Mouse (Mus musculus): ENCODE measurements at regions not wholly inside any gene's neighbourhood (a gene's known extent, or its start where the extent isn't known, plus 50 kb on each side); places are given as distances from the start of the nearest gene placed in this dataset.

DNA sequence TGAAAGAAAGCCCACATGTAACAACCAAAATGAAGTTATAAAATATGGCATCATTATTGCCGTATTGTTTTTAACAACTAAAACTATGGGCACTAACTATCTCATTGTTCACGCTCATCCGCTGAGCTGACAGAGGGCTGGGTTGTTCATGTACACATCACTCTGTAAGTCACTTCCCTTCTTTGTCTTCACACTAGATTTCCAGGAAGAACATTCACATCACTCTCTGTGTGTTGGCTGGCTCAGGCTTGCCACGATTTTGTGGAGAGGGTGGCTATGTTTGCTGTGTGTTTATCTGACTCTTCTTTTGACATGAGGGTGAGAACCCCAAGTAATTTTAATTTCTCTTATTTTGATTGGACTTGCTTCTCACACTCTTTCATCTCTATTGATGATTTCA is 221.9 kb upstream of the N6amt1 start:
- Histone ChIP-seq H3K4me3 (no peak overlapping the region), H3K9ac (no peak overlapping the region), H3K36me3 (no peaks in the 10 kb centered on the region), H3K9me3 (replicated peaks) (no peaks in the 10 kb centered on the region), H3K4me1 (replicated peaks) (peaks cover 3% of the 10 kb centered on the region; the same call in 1 of the 2 replicates), H3K4me2 (no peak overlapping the region), H3K27ac (no peak overlapping the region), H3K27me3 (no peaks in the 10 kb centered on the region)
- ATAC-seq (replicated peaks; ENCODE audit: insufficient number of reproducible peaks, insufficient read depth, low FRiP score, low read depth): no peak
- 68% methylated on average over 4 of the region's 4 CpGs for WGBS

DNA sequence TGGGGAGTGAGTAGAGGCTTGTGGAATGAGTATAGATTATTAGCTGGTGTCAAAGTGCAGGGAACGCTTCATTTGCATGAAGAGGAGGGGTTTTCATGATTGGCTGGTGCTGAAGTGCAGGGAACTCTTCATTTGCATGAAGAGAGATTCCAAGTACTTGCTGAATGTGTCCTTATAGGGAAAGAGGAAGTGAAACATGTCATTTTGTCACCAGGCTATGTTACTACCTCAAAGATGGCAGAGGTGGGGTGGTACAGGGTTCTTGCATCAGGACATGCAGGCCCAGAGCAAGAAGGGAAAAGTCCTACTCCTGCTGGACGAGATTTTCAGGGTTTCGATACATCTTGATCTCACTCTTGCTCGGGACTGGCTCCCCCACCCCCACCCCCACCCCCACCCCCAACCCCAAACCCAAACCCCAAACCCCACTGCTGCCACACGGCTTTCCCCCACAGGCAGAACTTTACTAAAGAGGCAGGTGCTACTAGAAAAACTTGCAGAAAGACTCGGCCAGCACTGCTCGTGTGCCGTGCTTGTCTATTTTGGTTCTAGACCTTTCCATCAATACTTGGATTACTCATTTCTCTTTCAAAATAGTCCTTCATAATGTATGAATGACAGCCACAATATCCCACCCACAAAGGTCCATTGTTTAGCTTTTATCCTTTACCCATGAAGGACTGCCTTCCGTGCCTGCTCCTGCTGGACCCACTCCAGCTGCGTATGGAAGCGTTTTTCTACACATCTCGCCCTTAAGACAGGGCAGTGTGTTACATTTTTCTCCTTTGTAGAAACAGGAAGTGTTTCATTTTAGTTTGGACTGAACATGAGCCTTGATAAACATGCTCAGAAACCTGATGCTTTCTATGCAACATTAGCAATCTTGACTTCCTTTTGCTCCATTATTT is 223.0 kb upstream of the N6amt1 start:
- no peaks in the 10 kb centered on the region for H3K9me3 ChIP-seq (replicated peaks)
- WGBS: 66% methylated on average over 12 of the region's 12 CpGs
- H3K4me2 ChIP-seq: no peak overlapping the region
- peaks cover 3% of the 10 kb centered on the region; the same call in 1 of the 2 replicates for H3K4me1 ChIP-seq (replicated peaks)
- no peak overlapping the region for H3K9ac ChIP-seq
- peak overlapping the region; percentile 44; the same call in 1 of the 2 replicates for H3K27ac ChIP-seq
- H3K27me3 ChIP-seq: no peaks in the 10 kb centered on the region
- H3K4me3 ChIP-seq: no peak overlapping the region
- no peaks in the 10 kb centered on the region for H3K36me3 ChIP-seq
- no peak for ATAC-seq (replicated peaks; ENCODE audit: insufficient number of reproducible peaks, insufficient read depth, low FRiP score, low read depth)

DNA sequence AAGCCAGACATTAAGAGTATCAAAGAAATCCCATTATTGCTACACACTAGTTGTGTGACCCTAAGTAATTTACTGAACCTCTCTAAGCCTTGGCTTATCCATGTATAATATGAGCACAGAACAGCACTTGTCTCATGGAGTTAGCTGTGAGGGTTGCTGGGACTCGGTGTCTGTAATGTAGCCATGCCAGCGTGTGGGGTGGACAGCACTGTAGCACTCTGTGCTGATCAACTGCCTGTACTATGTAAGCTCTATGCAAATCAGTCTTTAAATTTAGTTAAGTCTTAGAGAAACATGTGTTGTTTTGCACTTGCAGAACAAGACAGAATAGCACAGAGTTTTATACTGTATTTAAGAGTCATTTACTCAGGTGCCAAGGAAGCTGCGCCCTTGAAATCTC is 225.0 kb upstream of the N6amt1 start:
- H3K4me2 ChIP-seq: no peak overlapping the region
- no peaks in the 10 kb centered on the region for H3K36me3 ChIP-seq
- no peaks in the 10 kb centered on the region for H3K27me3 ChIP-seq
- H3K27ac ChIP-seq: peak overlapping the region; percentile 29; the same call in 1 of the 2 replicates
- H3K9ac ChIP-seq: no peak overlapping the region
- no peak overlapping the region for H3K4me3 ChIP-seq
- 92% methylated on average over 3 of the region's 3 CpGs for WGBS
- ATAC-seq (replicated peaks; ENCODE audit: insufficient number of reproducible peaks, insufficient read depth, low FRiP score, low read depth): no peak
- H3K4me1 ChIP-seq (replicated peaks): peaks cover 3% of the 10 kb centered on the region; the same call in 1 of the 2 replicates
- H3K9me3 ChIP-seq (replicated peaks): no peaks in the 10 kb centered on the region

- H3K4me3 ChIP-seq: no peak overlapping the region
- peak overlapping the region; percentile 30 for H3K4me2 ChIP-seq
- H3K36me3 ChIP-seq: no peaks in the 10 kb centered on the region
- ATAC-seq (replicated peaks; ENCODE audit: insufficient number of reproducible peaks, insufficient read depth, low FRiP score, low read depth): peak; percentile 80; the same call in 1 of the 2 replicates
- WGBS: 61% methylated on average over 13 of the region's 13 CpGs
- peak overlapping the region; percentile 29; the same call in 1 of the 2 replicates for H3K27ac ChIP-seq
- no peaks in the 10 kb centered on the region for H3K9me3 ChIP-seq (replicated peaks)
- no peaks in the 10 kb centered on the region for H3K4me1 ChIP-seq (replicated peaks)
- no peak overlapping the region for H3K9ac ChIP-seq
- no peaks in the 10 kb centered on the region for H3K27me3 ChIP-seq
Measured at GRCm38 (mm10) chr16:87128230-87128629, 225.8 kb upstream of the N6amt1 start.

DNA sequence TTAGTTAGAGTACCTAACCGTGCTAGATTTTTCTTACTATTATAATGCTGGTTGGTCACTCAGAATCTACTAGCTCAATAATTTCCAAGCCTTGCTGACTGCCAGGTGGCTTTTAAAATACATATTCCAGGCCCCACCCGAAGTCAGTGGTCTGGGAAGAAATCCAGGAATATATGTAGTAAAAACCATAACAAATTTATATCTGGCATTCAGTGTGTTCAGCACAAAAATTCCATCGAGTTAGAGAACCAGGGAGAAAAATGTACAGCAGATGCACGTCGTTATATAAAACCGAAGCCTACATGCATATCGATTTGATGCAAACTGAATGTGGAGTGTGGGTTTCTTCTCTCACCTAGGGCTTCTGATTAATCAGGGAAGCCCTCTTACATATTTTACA is 229.5 kb upstream of the N6amt1 start:
- H3K27ac ChIP-seq: no peak overlapping the region
- no peak overlapping the region for H3K4me3 ChIP-seq
- H3K9me3 ChIP-seq (replicated peaks): no peaks in the 10 kb centered on the region
- H3K9ac ChIP-seq: no peak overlapping the region
- no peaks in the 10 kb centered on the region for H3K4me1 ChIP-seq (replicated peaks)
- no peak overlapping the region for H3K4me2 ChIP-seq
- no peaks in the 10 kb centered on the region for H3K27me3 ChIP-seq
- WGBS: 76% methylated on average over 7 of the region's 7 CpGs
- no peaks in the 10 kb centered on the region for H3K36me3 ChIP-seq
- ATAC-seq (replicated peaks; ENCODE audit: insufficient number of reproducible peaks, insufficient read depth, low FRiP score, low read depth): no peak

DNA sequence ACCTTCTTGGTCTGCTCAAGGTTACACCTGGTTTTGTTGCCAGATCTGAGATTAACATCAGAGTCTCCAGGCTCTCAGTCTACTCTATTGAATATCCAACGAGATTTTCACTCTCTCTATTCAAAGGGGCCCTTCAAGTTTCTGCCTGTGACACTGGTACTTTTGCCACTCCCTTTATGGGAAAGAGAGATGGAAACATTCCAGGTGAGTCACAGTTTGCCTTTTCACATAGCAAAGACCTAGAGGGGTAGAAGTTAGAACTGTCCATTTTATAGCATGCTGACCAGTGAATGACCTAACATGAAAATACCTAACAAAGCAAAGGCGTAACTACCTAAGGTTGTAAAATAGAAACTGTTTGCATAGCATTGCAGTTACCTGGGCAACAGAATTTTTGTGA is 250.4 kb upstream of the N6amt1 start:
- no peaks in the 10 kb centered on the region for H3K27me3 ChIP-seq
- no peaks in the 10 kb centered on the region for H3K9me3 ChIP-seq (replicated peaks)
- no peak overlapping the region for H3K9ac ChIP-seq
- H3K4me1 ChIP-seq (replicated peaks): no peaks in the 10 kb centered on the region
- 65% methylated on average over 2 of the region's 2 CpGs for WGBS
- H3K4me2 ChIP-seq: no peak overlapping the region
- no peak for ATAC-seq (replicated peaks; ENCODE audit: insufficient number of reproducible peaks, insufficient read depth, low FRiP score, low read depth)
- no peak overlapping the region for H3K4me3 ChIP-seq
- H3K36me3 ChIP-seq: no peaks in the 10 kb centered on the region
- no peak overlapping the region for H3K27ac ChIP-seq

- H3K4me3 ChIP-seq: no peak overlapping the region
- H3K27me3 ChIP-seq: no peaks in the 10 kb centered on the region
Measured at GRCm38 (mm10) chr16:87102057-87102456, 251.9 kb upstream of the N6amt1 start.

GRCm38 (mm10) chr16:87092011-87092410 is 262.0 kb upstream of the N6amt1 start:
- no peak for ATAC-seq (replicated peaks; ENCODE audit: insufficient number of reproducible peaks, insufficient read depth, low FRiP score, low read depth)
- Histone ChIP-seq H3K9me3 (replicated peaks) (no peaks in the 10 kb centered on the region), H3K9ac (no peak overlapping the region), H3K27me3 (no peaks in the 10 kb centered on the region), H3K27ac (no peak overlapping the region), H3K4me2 (no peak overlapping the region), H3K4me1 (replicated peaks) (no peaks in the 10 kb centered on the region), H3K36me3 (no peaks in the 10 kb centered on the region), H3K4me3 (no peak overlapping the region)
- 85% methylated on average over 2 of the region's 2 CpGs for WGBS

More at GRCm38 (mm10) chr16:87102057-87102456, 251.9 kb upstream of the N6amt1 start:
- H3K4me2 ChIP-seq: no peak overlapping the region
- ATAC-seq (replicated peaks; ENCODE audit: insufficient number of reproducible peaks, insufficient read depth, low FRiP score, low read depth): no peak
- no peaks in the 10 kb centered on the region for H3K36me3 ChIP-seq
- H3K9ac ChIP-seq: no peak overlapping the region
- no peak overlapping the region for H3K27ac ChIP-seq
- H3K4me1 ChIP-seq (replicated peaks): no peaks in the 10 kb centered on the region
- H3K9me3 ChIP-seq (replicated peaks): no peaks in the 10 kb centered on the region

GRCm38 (mm10) chr16:87089322-87089721 is 264.7 kb upstream of the N6amt1 start:
- Histone ChIP-seq H3K27me3 (no peaks in the 10 kb centered on the region), H3K27ac (no peak overlapping the region), H3K9ac (no peak overlapping the region), H3K36me3 (no peaks in the 10 kb centered on the region), H3K4me2 (no peak overlapping the region), H3K4me3 (no peak overlapping the region), H3K4me1 (replicated peaks) (no peaks in the 10 kb centered on the region), H3K9me3 (replicated peaks) (no peaks in the 10 kb centered on the region)
- 67% methylated on average over 3 of the region's 3 CpGs for WGBS
- no peak for ATAC-seq (replicated peaks; ENCODE audit: insufficient number of reproducible peaks, insufficient read depth, low FRiP score, low read depth)

DNA sequence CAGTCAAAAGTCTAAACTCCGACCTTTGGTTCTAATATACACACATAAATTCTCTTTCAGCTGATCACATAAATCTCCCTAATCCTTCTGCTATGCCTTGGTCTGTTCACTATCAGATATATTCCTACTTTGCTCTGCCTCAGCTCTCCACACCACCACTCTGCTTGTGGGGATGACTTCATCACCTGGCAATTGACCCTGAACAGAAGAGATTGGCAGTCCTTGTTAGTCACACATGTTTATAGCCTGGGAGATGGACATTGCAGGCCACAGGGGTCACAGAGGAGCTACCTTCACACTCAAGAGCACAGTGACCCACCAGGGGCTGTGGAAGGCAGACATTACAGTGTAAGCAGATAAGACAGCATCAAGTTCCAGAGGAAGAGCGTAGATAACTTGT is 270.5 kb upstream of the N6amt1 start:
- Histone ChIP-seq H3K4me2 (no peak overlapping the region), H3K4me1 (replicated peaks) (peaks cover 6% of the 10 kb centered on the region), H3K4me3 (no peak overlapping the region), H3K36me3 (no peaks in the 10 kb centered on the region), H3K9ac (no peak overlapping the region), H3K27me3 (no peaks in the 10 kb centered on the region), H3K9me3 (replicated peaks) (no peaks in the 10 kb centered on the region), H3K27ac (no peak overlapping the region)
- 41% methylated on average over 2 of the region's 2 CpGs for WGBS
- ATAC-seq (replicated peaks; ENCODE audit: insufficient number of reproducible peaks, insufficient read depth, low FRiP score, low read depth): no peak

DNA sequence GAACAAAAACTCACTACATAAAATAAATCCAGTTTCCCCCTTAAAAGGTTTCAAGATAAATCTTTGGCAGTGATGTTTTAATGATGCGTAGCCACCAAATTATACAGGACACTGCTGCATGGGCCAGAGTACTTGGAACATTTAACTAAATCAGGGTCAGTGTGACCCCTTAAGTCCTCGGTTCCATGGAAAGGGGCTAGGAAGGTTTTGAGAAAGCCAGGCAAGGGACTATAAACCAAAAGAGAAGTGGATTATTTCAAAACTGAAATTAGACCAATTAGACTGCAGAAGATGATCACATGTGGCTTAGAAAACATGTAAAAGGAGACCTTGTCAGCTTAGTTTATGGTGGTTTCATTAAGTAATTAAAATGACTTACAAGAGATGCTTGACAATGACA is 276.6 kb upstream of the N6amt1 start:
- 89% methylated on average over 2 of the region's 2 CpGs for WGBS
- no peak overlapping the region for H3K9ac ChIP-seq
- H3K9me3 ChIP-seq (replicated peaks): no peaks in the 10 kb centered on the region
- no peaks in the 10 kb centered on the region for H3K27me3 ChIP-seq
- no peak overlapping the region for H3K4me2 ChIP-seq
- H3K27ac ChIP-seq: no peak overlapping the region
- no peak for ATAC-seq (replicated peaks; ENCODE audit: insufficient number of reproducible peaks, insufficient read depth, low FRiP score, low read depth)
- no peaks in the 10 kb centered on the region for H3K36me3 ChIP-seq
- H3K4me1 ChIP-seq (replicated peaks): no peaks in the 10 kb centered on the region
- H3K4me3 ChIP-seq: no peak overlapping the region

- Histone ChIP-seq H3K4me3 (no peak overlapping the region), H3K4me1 (replicated peaks) (no peaks in the 10 kb centered on the region), H3K27ac (no peak overlapping the region), H3K36me3 (no peaks in the 10 kb centered on the region), H3K9me3 (replicated peaks) (no peaks in the 10 kb centered on the region), H3K9ac (no peak overlapping the region), H3K27me3 (no peaks in the 10 kb centered on the region), H3K4me2 (no peak overlapping the region)
- 55% methylated on average over 2 of the region's 2 CpGs for WGBS
- ATAC-seq (replicated peaks; ENCODE audit: insufficient number of reproducible peaks, insufficient read depth, low FRiP score, low read depth): no peak
Measured at GRCm38 (mm10) chr16:87069294-87069693, 284.7 kb upstream of the N6amt1 start.

Data from heart, embryonic 15.5 days (tissue).